Mouse (Mus musculus) small intestine, adult 2 months (tissue): Measurements from ENCODE around the gene Pus3. TPM values are rescaled to one million over a fixed set of nuclear protein-coding genes. Genes with fewer than 3 reads are reported as not detected.

Source experiments
- H3K27ac ChIP-seq: fragments of 200-500 bp; 2 replicates; pipeline ENCODE4 v1.5.1; 2012; ENCODE audit warnings: low read depth, low read length, control low read depth, inconsistent platforms; ENCODE audit not compliant: insufficient read depth
- H3K27me3 ChIP-seq: fragments of 200-500 bp; 2 replicates; pipeline ENCODE4 v1.6.1; 2012; ENCODE audit warnings: mild to moderate bottlenecking, moderate library complexity, low read length, inconsistent platforms; ENCODE audit not compliant: control insufficient read depth, insufficient read depth
- H3K36me3 ChIP-seq: fragments of 200-500 bp; 2 replicates; pipeline ENCODE4 v1.6.1; 2012; ENCODE audit warnings: mild to moderate bottlenecking, low read length, control low read depth, inconsistent platforms; ENCODE audit not compliant: control insufficient read depth, insufficient read depth
- H3K4me1 ChIP-seq: fragments of 200-500 bp; 2 replicates; pipeline ENCODE4 v1.6.1; 2012; ENCODE audit warnings: low read length, inconsistent platforms, mixed read lengths; ENCODE audit not compliant: control insufficient read depth, insufficient read depth, insufficient read length
- H3K4me3 ChIP-seq: fragments of 200-500 bp; 2 replicates; pipeline ENCODE4 v1.5.1; 2012; ENCODE audit warnings: low read depth, mild to moderate bottlenecking, control low read depth, inconsistent platforms, low read length, moderate library complexity
- CTCF ChIP-seq: fragments of 200-500 bp; IDR thresholded peaks from 2 replicates; pipeline ENCODE4 v1.5.1; 2012; ENCODE audit warnings: low read depth, mild to moderate bottlenecking, control low read depth, inconsistent platforms, low read length, moderate library complexity, mixed read lengths; ENCODE audit not compliant: insufficient replicate concordance, insufficient read length; ENCODE audit errors: extremely low read depth
- POLR2A ChIP-seq: fragments of 200-500 bp; IDR thresholded peaks from 2 replicates; pipeline ENCODE4 v1.6.1; 2012; ENCODE audit warnings: low read depth, mild to moderate bottlenecking, control low read depth, inconsistent platforms, low read length, moderate library complexity
- WGBS: fragments of 180-500 bp; shearing (Covaris S2); methylation state at CpG from one replicate; pipeline ENCODE4 v1.1.7; 2018; 5-methylcytosine and 5-hydroxymethylcytosine counted together
- polyA plus RNA-seq: library from polyadenylated mRNA; depleted of rRNA; stranded (reverse); fragments of >200 nt; gene quantifications from 2 replicates; pipeline ENCODE4 v1.2.3, GENCODE M21; 2012

Gene Pus3
- polyA plus RNA-seq, 1 experiment = 0.41 TPM

DNA sequence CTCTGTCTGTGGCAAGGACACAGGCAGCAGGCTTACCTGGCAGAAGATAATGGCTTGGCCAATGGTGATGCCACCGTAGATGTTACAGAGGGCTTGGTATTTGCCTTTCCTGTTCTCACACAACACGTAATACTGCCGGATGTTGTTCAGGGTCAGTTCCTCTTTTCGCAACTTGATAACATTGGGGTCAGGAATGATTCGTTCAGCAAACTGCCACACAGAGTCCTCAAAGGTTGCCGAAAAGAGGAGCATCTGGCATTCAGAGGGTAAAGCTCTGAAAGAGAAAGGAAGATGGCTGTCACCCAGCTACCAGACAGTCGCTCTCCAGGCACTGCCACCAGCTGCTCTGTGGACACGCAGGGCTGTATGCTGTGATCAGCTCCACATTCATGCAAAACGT lies 11.7 kb upstream of the Pus3 start:
- Histone ChIP-seq H3K27me3 (0 out of 2 replicates have a peak, but pooled peaks cover 3% of the 10 kb centered on the region), H3K27ac (no peak overlapping the region), H3K36me3 (no peaks in the 10 kb centered on the region), H3K4me3 (peak overlapping the region; percentile 8; the same call in 1 of the 2 replicates), H3K4me1 (no peaks in the 10 kb centered on the region)
- TF ChIP-seq CTCF (no peak), POLR2A (no peak)
- 65% methylated on average over 9 of the region's 9 CpGs for WGBS

DNA sequence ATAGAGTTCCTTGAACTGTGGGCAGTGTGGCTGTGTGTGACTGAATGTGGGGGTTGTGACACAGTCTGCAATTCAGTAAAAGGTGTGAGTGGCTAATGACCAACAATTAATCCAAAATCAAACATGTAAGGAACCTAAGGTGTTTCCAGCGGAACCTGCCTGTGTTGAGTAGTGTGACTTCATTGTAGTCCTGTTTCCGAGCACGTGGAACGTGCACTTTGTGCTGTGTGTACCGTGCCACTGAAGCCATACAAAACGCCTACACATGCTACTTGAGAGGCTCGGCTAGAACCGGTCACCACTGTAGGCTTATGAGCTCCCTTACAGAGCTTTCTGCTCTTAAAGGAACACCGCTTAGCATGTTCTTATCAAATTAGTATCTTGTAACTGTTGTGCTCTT lies 9.9 kb upstream of the Pus3 start:
- 69% methylated on average over 9 of the region's 9 CpGs for WGBS
- no peak for TF ChIP-seq CTCF
- TF ChIP-seq POLR2A = no peak
- Histone ChIP-seq H3K27me3 (peaks cover 3% of the 10 kb centered on the region; the same call in 1 of the 2 replicates), H3K27ac (no peak overlapping the region), H3K36me3 (no peaks in the 10 kb centered on the region), H3K4me1 (no peaks in the 10 kb centered on the region), H3K4me3 (no peak overlapping the region)

DNA sequence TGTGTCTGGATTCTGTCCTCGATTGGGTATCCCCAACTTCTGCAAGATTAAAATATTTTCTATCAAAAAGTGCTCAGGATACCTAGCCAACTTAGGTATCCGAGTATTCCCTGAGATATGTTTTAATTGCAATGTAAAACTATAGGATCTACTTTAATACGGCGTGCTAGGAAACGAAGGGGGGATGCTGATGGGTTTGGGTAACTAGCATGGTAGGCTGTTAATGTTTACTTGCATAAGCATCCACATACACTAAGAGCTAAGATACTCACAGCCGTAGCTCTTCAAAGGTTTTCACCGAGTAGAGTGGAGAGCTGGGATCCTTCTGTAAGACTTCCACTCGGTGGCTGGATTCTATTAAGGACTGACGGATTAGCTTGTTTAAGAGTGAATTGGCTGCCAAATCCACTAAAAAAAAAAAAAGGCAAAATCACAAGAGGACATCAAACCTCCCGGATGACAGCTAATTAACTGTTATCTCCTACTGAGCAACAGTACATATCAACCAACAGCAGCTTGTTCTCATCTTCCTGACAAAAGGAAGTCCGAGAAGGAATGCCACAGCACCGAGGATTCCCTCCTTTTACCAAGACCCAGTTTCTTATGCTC lies 1.8 kb upstream of the Pus3 start:
- Histone ChIP-seq H3K4me3 (no peak overlapping the region), H3K36me3 (peaks cover 5% of the 10 kb centered on the region), H3K27ac (no peak overlapping the region), H3K27me3 (peaks cover 16% of the 10 kb centered on the region), H3K4me1 (peaks cover 7% of the 10 kb centered on the region)
- TF ChIP-seq CTCF (no peak), POLR2A (no peak)
- 67% methylated on average over 12 of the region's 12 CpGs for WGBS

DNA sequence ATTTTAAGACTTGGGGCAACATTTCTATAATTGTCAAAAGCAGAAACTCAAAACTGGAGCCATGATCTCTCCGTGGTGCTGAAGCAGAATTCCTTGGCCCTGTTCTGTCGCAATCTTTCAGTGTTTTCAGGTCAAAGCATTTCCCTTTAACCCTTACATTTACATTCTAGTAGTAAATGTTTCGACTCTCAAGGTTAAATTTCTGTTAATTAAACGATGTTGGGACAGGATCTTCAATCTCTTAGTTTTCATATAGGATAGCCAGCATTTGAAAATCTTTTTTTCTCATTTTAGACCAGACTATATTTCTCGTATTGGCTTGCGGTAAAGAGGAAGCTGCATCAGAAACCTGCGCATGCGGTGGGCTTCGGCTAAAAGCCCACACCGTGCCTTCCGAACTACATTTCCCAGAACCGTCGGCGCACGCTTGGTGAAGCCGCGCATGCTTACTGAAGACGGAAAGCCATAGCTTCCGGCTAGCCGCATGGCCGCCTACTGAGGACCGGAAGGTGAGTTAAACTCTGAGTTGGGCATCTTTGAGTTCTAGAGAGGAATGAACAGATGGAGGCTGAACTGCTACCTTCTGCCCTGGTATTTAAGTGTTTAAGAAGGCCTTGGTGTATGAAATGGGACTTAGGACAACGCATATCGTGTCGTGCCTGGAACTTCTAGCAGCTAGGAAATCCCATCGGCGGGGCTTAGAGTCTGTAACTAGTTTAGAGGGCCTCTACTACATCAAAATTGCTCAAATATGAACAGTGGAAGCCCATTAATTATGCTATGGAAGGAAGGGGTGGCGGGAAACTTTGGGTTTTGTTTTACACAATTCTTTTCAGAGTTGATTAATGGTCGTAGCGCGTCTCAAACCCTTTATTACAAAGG lies 855 bp downstream of the Pus3 start:
- Histone ChIP-seq H3K36me3 (peaks cover 9% of the 10 kb centered on the region), H3K27me3 (peaks cover 16% of the 10 kb centered on the region), H3K4me1 (peaks cover 7% of the 10 kb centered on the region), H3K27ac (no peak overlapping the region), H3K4me3 (peak overlapping the region; percentile 48)
- WGBS = 2% methylated on average over 31 of the region's 31 CpGs
- TF ChIP-seq POLR2A (peak; percentile 50; the same call in 1 of the 2 replicates), CTCF (no peak)

DNA sequence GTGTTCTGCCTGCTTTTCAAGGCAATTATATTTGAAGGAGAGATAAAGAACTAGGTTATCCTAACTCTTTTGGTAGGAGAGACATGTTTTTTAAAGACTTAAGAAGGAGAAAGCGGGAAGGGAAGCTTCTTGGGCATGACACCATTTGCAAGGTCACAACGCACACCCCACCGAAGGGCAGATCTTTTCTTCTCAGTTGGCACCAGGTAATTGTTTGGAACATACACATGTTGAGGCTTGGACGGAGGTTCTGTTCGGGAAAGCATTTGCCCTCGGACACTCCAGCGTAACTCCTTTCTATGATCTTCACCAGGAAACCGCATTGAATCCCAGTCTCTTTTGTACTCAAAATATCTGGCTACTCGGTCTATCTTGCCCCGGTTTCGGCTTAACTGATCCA lies 2.7 kb downstream of the Pus3 start:
- H3K27ac ChIP-seq = no peak overlapping the region
- H3K36me3 ChIP-seq = peaks cover 17% of the 10 kb centered on the region
- 94% methylated on average over 11 of the region's 11 CpGs for WGBS
- H3K4me1 ChIP-seq = peaks cover 7% of the 10 kb centered on the region
- TF ChIP-seq CTCF (no peak), POLR2A (no peak)
- peaks cover 16% of the 10 kb centered on the region for H3K27me3 ChIP-seq
- no peak overlapping the region for H3K4me3 ChIP-seq

DNA sequence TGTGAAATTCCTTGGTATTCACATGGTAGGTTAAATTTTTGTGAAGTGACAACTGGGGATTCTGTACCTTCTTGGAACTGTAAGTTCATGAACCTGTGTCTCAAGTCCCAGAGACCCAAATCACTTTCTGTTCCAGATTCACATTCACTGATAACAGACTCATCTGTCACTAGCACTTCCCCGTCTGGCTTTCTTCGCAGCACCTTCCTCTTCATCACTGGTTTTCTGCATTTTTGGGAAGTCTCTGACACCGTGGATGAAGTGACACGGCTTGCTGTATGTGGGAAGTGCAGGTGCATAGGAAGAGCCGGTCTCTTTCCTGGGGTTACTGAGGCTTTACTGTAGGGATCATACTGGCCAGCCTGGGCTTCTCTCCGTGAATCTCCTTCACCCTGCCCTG lies 3.2 kb downstream of the Pus3 start:
- H3K27ac ChIP-seq = no peak overlapping the region
- peaks cover 16% of the 10 kb centered on the region for H3K27me3 ChIP-seq
- WGBS = 82% methylated on average over 6 of the region's 6 CpGs
- no peak overlapping the region for H3K4me3 ChIP-seq
- H3K4me1 ChIP-seq = peaks cover 7% of the 10 kb centered on the region
- TF ChIP-seq POLR2A (no peak), CTCF (no peak)
- H3K36me3 ChIP-seq = peaks cover 20% of the 10 kb centered on the region

DNA sequence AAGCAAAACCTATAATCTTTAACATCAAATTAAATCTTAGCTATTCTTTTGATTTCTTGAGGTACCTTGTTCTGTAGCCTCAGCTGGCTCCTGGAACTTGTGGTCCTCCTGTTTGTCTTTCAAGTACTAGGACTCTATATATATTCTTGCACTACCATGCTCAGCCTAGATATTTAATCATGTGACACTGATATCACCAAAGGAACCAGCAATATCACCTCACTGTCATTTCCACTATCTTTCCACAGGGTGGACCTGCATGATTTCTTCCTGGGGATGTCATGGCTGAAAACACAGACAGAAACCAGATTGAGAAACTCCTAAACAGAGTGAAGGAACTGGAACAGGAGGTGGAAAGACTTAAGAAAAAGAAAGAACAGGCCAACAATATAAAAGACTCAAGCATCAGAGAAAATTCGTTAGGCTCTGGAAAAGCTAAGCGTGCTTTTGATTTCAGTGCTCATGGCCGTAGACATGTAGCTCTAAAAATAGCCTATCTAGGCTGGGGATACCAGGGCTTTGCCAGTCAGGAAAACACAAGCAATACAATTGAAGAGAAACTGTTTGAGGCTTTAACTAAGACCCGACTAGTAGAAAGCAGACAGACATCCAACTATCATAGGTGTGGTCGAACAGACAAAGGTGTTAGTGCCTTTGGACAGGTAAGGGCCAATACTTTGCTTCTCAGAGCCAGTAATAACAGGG lies 6.3 kb downstream of the Pus3 start:
- 83% methylated on average over 5 of the region's 5 CpGs for WGBS
- no peaks in the 10 kb centered on the region for H3K4me1 ChIP-seq
- no peak overlapping the region for H3K4me3 ChIP-seq
- TF ChIP-seq POLR2A = no peak
- TF ChIP-seq CTCF = no peak
- peaks cover 30% of the 10 kb centered on the region for H3K36me3 ChIP-seq
- no peak overlapping the region for H3K27ac ChIP-seq
- H3K27me3 ChIP-seq = no peaks in the 10 kb centered on the region
